Mouse (Mus musculus) limb, embryonic 15.5 days (tissue): ENCODE measurements around the gene Ptprb. TPM values are rescaled to one million over a fixed set of nuclear protein-coding genes. Genes with fewer than 3 reads are reported as not detected.

ENCODE experiments used
- ATAC-seq: fragments of 200-750 bp; cut with Nextera tagmentation; 2 replicates; pipeline ENCODE4 v1.8.0; 2017; ENCODE audit warnings: low read depth, moderate TSS enrichment; ENCODE audit not compliant: insufficient number of reproducible peaks, low FRiP score, low TSS enrichment
- H3K27ac ChIP-seq: fragments of 300-500 bp; sonication (generic); 2 replicates; pipeline ENCODE4 v1.5.1; 2015; ENCODE audit warnings: moderate library complexity, mild to moderate bottlenecking, inconsistent platforms
- H3K27me3 ChIP-seq: fragments of 300-500 bp; sonication (generic); 2 replicates; pipeline ENCODE4 v1.6.1; 2015; ENCODE audit warnings: inconsistent platforms
- H3K36me3 ChIP-seq: fragments of 300-500 bp; sonication (generic); 2 replicates; pipeline ENCODE4 v1.6.1; 2015; ENCODE audit warnings: inconsistent platforms
- H3K4me1 ChIP-seq: fragments of 300-500 bp; sonication (generic); 2 replicates; pipeline ENCODE4 v1.6.1; 2015; ENCODE audit warnings: inconsistent platforms
- H3K4me2 ChIP-seq: fragments of 300-500 bp; sonication (generic); 2 replicates; pipeline ENCODE4 v1.6.1; 2015; ENCODE audit warnings: mild to moderate bottlenecking, inconsistent platforms
- H3K4me3 ChIP-seq: fragments of 300-500 bp; sonication (generic); 2 replicates; pipeline ENCODE4 v1.5.1; 2015; ENCODE audit warnings: mild to moderate bottlenecking, inconsistent platforms
- H3K9ac ChIP-seq: fragments of 300-500 bp; sonication (generic); 2 replicates; pipeline ENCODE4 v1.6.1; 2015; ENCODE audit warnings: inconsistent platforms
- H3K9me3 ChIP-seq: fragments of 300-500 bp; sonication (generic); 2 replicates; pipeline ENCODE4 v1.6.1; 2016; ENCODE audit warnings: inconsistent platforms
- WGBS: fragments of 180-500 bp; shearing (Covaris S2); methylation state at CpG from one replicate; pipeline ENCODE4 v1.1.7; 2015; 5-methylcytosine and 5-hydroxymethylcytosine counted together
- polyA plus RNA-seq: library from polyadenylated mRNA; unstranded; fragments of >200 nt; fragmentation: Nextera tagmentation; extraction: Ambion mirVana; gene quantifications from 2 replicates; pipeline ENCODE4 v1.2.1, GENCODE M21; 2015

Gene Ptprb
- polyA plus RNA-seq, 1 experiment from 2014 or later = 3.8 TPM

GRCm38 (mm10) chr10:116386391-116386885, 111.1 kb downstream of the Ptprb start:
- Histone ChIP-seq H3K36me3 (no peaks in the 10 kb centered on the region), H3K4me1 (peaks cover 3% of the 10 kb centered on the region; the same call in 1 of the 2 replicates), H3K4me2 (no peak overlapping the region), H3K9ac (no peak overlapping the region), H3K4me3 (no peak overlapping the region), H3K27ac (no peak overlapping the region), H3K27me3 (no peaks in the 10 kb centered on the region), H3K9me3 (no peaks in the 10 kb centered on the region)
- 22% methylated on average over 7 of the region's 7 CpGs for WGBS
- ATAC-seq = no peak

- 70% methylated on average over 6 of the region's 6 CpGs for WGBS
These were observed 113.5 kb downstream of the Ptprb start for GRCm38 (mm10) chr10:116388840-116389239.

GRCm38 (mm10) chr10:116393790-116394475, 118.6 kb downstream of the Ptprb start:
- no peak overlapping the region for H3K9ac ChIP-seq
- H3K4me1 ChIP-seq = peaks cover 14% of the 10 kb centered on the region
- H3K9me3 ChIP-seq = no peaks in the 10 kb centered on the region
- no peak overlapping the region for H3K27ac ChIP-seq
- 52% methylated on average over 9 of the region's 9 CpGs for WGBS
- no peak for ATAC-seq
- no peaks in the 10 kb centered on the region for H3K27me3 ChIP-seq
- no peak overlapping the region for H3K4me2 ChIP-seq
- H3K4me3 ChIP-seq = no peak overlapping the region
- no peaks in the 10 kb centered on the region for H3K36me3 ChIP-seq

More at GRCm38 (mm10) chr10:116388840-116389239, 113.5 kb downstream of the Ptprb start:
- Histone ChIP-seq H3K9me3 (no peaks in the 10 kb centered on the region), H3K27ac (no peak overlapping the region), H3K36me3 (no peaks in the 10 kb centered on the region), H3K4me3 (no peak overlapping the region), H3K4me2 (no peak overlapping the region), H3K9ac (no peak overlapping the region), H3K4me1 (peaks cover 9% of the 10 kb centered on the region; the same call in 1 of the 2 replicates), H3K27me3 (no peaks in the 10 kb centered on the region)
- ATAC-seq = no peak

GRCm38 (mm10) chr10:116394585-116394984, 119.3 kb downstream of the Ptprb start:
- H3K9ac ChIP-seq = no peak overlapping the region
- no peaks in the 10 kb centered on the region for H3K36me3 ChIP-seq
- no peak overlapping the region for H3K4me3 ChIP-seq
- no peaks in the 10 kb centered on the region for H3K27me3 ChIP-seq
- ATAC-seq = no peak
- peaks cover 14% of the 10 kb centered on the region for H3K4me1 ChIP-seq
- no peak overlapping the region for H3K27ac ChIP-seq
- H3K9me3 ChIP-seq = no peaks in the 10 kb centered on the region
- 35% methylated on average over 4 of the region's 4 CpGs for WGBS
- no peak overlapping the region for H3K4me2 ChIP-seq

- no peak overlapping the region for H3K4me2 ChIP-seq
- no peak for ATAC-seq
- H3K36me3 ChIP-seq = no peaks in the 10 kb centered on the region
- H3K27ac ChIP-seq = no peak overlapping the region
- H3K9ac ChIP-seq = no peak overlapping the region
- no peak overlapping the region for H3K4me3 ChIP-seq
- peaks cover 14% of the 10 kb centered on the region for H3K4me1 ChIP-seq
- WGBS = 78% methylated on average over 5 of the region's 5 CpGs
- no peaks in the 10 kb centered on the region for H3K27me3 ChIP-seq
- H3K9me3 ChIP-seq = no peaks in the 10 kb centered on the region
These were observed 121.0 kb downstream of the Ptprb start for GRCm38 (mm10) chr10:116396279-116396678.

GRCm38 (mm10) chr10:116396966-116397365, 121.6 kb downstream of the Ptprb start:
- H3K9ac ChIP-seq = no peak overlapping the region
- H3K4me1 ChIP-seq = peaks cover 14% of the 10 kb centered on the region
- H3K9me3 ChIP-seq = no peaks in the 10 kb centered on the region
- ATAC-seq = no peak
- H3K27ac ChIP-seq = no peak overlapping the region
- WGBS = 86% methylated on average over 13 of the region's 13 CpGs
- no peak overlapping the region for H3K4me3 ChIP-seq
- H3K4me2 ChIP-seq = no peak overlapping the region
- H3K27me3 ChIP-seq = no peaks in the 10 kb centered on the region
- H3K36me3 ChIP-seq = no peaks in the 10 kb centered on the region

- ATAC-seq = no peak
- H3K9ac ChIP-seq = no peak overlapping the region
These were observed 122.2 kb downstream of the Ptprb start for GRCm38 (mm10) chr10:116397573-116397972.

GRCm38 (mm10) chr10:116397973-116398372, 122.7 kb downstream of the Ptprb start:
- Histone ChIP-seq H3K27me3 (no peaks in the 10 kb centered on the region), H3K4me3 (peak overlapping the region; percentile 17), H3K27ac (no peak overlapping the region), H3K36me3 (no peaks in the 10 kb centered on the region), H3K4me2 (peak overlapping the region; percentile 32; the same call in 1 of the 2 replicates), H3K9ac (no peak overlapping the region), H3K4me1 (peaks cover 14% of the 10 kb centered on the region), H3K9me3 (no peaks in the 10 kb centered on the region)
- ATAC-seq = no peak
- 33% methylated on average over 12 of the region's 12 CpGs for WGBS

More at GRCm38 (mm10) chr10:116397573-116397972, 122.2 kb downstream of the Ptprb start:
- H3K4me2 ChIP-seq = peak overlapping the region; percentile 32
- peaks cover 14% of the 10 kb centered on the region for H3K4me1 ChIP-seq
- H3K27ac ChIP-seq = no peak overlapping the region
- no peaks in the 10 kb centered on the region for H3K27me3 ChIP-seq
- no peaks in the 10 kb centered on the region for H3K9me3 ChIP-seq
- peak overlapping the region; percentile 17 for H3K4me3 ChIP-seq
- no peaks in the 10 kb centered on the region for H3K36me3 ChIP-seq
- WGBS = 27% methylated on average over 14 of the region's 14 CpGs

- Histone ChIP-seq H3K9ac (no peak overlapping the region), H3K27ac (no peak overlapping the region), H3K36me3 (no peaks in the 10 kb centered on the region), H3K4me3 (no peak overlapping the region), H3K27me3 (no peaks in the 10 kb centered on the region), H3K4me1 (peaks cover 2% of the 10 kb centered on the region; the same call in 1 of the 2 replicates), H3K9me3 (no peaks in the 10 kb centered on the region), H3K4me2 (no peak overlapping the region)
- no peak for ATAC-seq
- WGBS = 74% methylated on average over 6 of the region's 6 CpGs
These were observed 127.6 kb downstream of the Ptprb start for GRCm38 (mm10) chr10:116402742-116403425.

GRCm38 (mm10) chr10:116403679-116404078, 128.4 kb downstream of the Ptprb start:
- no peak overlapping the region for H3K27ac ChIP-seq
- no peaks in the 10 kb centered on the region for H3K9me3 ChIP-seq
- no peak for ATAC-seq
- H3K4me2 ChIP-seq = no peak overlapping the region
- peaks cover 3% of the 10 kb centered on the region; the same call in 1 of the 2 replicates for H3K4me1 ChIP-seq
- H3K4me3 ChIP-seq = no peak overlapping the region
- H3K9ac ChIP-seq = no peak overlapping the region
- no peaks in the 10 kb centered on the region for H3K27me3 ChIP-seq
- no peaks in the 10 kb centered on the region for H3K36me3 ChIP-seq
- 64% methylated on average over 4 of the region's 4 CpGs for WGBS

GRCm38 (mm10) chr10:116405011-116405410, 129.7 kb downstream of the Ptprb start:
- no peaks in the 10 kb centered on the region for H3K9me3 ChIP-seq
- H3K27me3 ChIP-seq = no peaks in the 10 kb centered on the region
- H3K4me2 ChIP-seq = no peak overlapping the region
- no peak overlapping the region for H3K9ac ChIP-seq
- H3K36me3 ChIP-seq = no peaks in the 10 kb centered on the region
- H3K4me3 ChIP-seq = no peak overlapping the region
- WGBS = 93% methylated on average over 6 of the region's 6 CpGs
- H3K27ac ChIP-seq = no peak overlapping the region
- no peak for ATAC-seq
- H3K4me1 ChIP-seq = peaks cover 3% of the 10 kb centered on the region; the same call in 1 of the 2 replicates
